Mouse (Mus musculus): Measurements from ENCODE around the gene 4930442H23Rik. TPM values are rescaled to one million over a fixed set of nuclear protein-coding genes. Genes with fewer than 3 reads are reported as not detected.

4930442H23Rik gene
- polyA plus RNA-seq, 1 experiment, result not detected

DNA sequence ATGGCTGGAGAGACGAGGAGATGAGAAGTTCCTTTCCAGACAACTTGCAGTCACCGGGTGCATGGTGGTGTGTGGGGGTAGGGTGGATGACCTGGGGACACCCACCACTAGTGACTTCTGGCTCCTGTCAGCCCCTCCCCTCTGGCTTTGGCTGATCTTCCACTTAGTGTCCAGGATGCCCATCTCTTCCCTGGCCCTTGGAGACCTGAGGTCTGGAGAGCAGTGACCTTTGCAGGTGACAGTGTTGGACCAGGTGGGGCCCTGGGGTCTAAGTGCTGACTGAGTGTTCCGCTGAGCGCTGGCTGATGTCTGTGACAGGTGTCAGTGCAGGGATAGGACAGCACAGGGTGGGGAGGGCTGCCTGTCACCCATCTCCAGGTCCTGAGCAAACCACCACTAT, 11.7 kb upstream of the 4930442H23Rik start:
- H3K4me1 ChIP-seq (ENCODE audit: control insufficient read depth, insufficient read depth, low read length), result peaks cover 5% of the 10 kb centered on the region
- WGBS, result 75% methylated on average over 4 of the region's 4 CpGs
- TF ChIP-seq POLR2A (IDR thresholded peaks at IDR 0.05; ENCODE audit: borderline replicate concordance, insufficient read depth, low read length) (no peak), CTCF (IDR thresholded peaks at IDR 0.05; ENCODE audit: borderline replicate concordance, insufficient read depth, low read depth, low read length) (no peak)
- no peak overlapping the region for H3K4me3 ChIP-seq (replicated peaks; ENCODE audit: insufficient read depth, low read depth, low read length)
- no peak for DNase-seq
- no peaks in the 10 kb centered on the region for H3K27me3 ChIP-seq (ENCODE audit: control insufficient read depth, insufficient read depth, low read length)
- H3K27ac ChIP-seq (ENCODE audit: insufficient read depth, low read length), result no peak overlapping the region

DNA sequence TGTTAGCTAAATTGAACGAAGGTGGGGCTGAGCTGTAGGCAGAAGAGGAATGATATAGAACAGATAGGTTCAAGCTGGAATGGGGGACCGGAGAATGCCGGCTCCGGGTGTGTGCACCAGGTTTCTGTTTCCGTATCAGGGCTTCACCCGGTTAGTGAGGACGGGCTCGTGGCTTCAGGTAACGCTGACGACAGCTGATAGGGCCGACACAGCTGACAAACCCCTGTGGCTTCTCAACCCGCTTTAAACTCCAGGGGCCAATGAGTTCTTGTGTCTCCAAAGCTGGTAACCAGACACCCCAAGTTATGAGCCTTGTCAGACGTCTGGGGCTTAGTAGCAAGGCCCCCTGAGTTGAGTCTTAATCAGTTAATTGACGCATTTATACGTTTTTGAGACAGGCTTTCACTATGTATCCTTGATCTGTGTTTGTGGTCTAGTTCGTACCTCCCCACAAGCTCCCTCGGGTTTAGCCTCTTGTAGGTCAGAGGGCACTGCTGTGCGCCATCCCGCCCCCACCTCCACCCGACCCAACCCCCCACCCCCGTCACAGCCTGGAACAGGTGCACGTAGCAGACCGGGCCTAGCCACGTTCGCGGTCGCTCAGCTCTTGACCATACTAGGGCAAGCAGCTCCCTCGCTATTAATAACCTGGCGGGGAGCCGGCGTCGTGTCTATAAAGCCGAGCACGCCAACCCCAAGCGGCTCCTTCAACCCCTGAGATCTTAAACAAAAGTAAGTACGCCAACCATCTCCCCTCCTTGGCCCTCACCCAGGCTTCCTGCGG, 10.5 kb upstream of the 4930442H23Rik start:
- WGBS, result 12% methylated on average over 37 of the region's 37 CpGs
- Histone ChIP-seq H3K27ac (ENCODE audit: insufficient read depth, low read length) (no peak overlapping the region), H3K4me1 (ENCODE audit: control insufficient read depth, insufficient read depth, low read length) (peaks cover 5% of the 10 kb centered on the region), H3K4me3 (replicated peaks; ENCODE audit: insufficient read depth, low read depth, low read length) (no peak overlapping the region), H3K27me3 (ENCODE audit: control insufficient read depth, insufficient read depth, low read length) (no peaks in the 10 kb centered on the region)
- TF ChIP-seq CTCF (IDR thresholded peaks at IDR 0.05; ENCODE audit: borderline replicate concordance, insufficient read depth, low read depth, low read length), result no peak
- TF ChIP-seq POLR2A (IDR thresholded peaks at IDR 0.05; ENCODE audit: borderline replicate concordance, insufficient read depth, low read length), result no peak
- peak in 1 of 2 experiments; percentile 53 for DNase-seq

- no peaks in the 10 kb centered on the region for H3K27me3 ChIP-seq (ENCODE audit: control insufficient read depth, insufficient read depth, low read length)
- TF ChIP-seq POLR2A (IDR thresholded peaks at IDR 0.05; ENCODE audit: borderline replicate concordance, insufficient read depth, low read length), result no peak
- WGBS, result 1% methylated on average over 19 of the region's 19 CpGs
- peaks cover 5% of the 10 kb centered on the region for H3K4me1 ChIP-seq (ENCODE audit: control insufficient read depth, insufficient read depth, low read length)
- peak overlapping the region; percentile 71 for H3K27ac ChIP-seq (ENCODE audit: insufficient read depth, low read length)
- H3K4me3 ChIP-seq (replicated peaks; ENCODE audit: insufficient read depth, low read depth, low read length), result peak overlapping the region; percentile 58
- DNase-seq, result peak; percentile 60 to 72
Observed at GRCm38 (mm10) chr10:81192968-81193501, 9.4 kb upstream of the 4930442H23Rik start.

DNA sequence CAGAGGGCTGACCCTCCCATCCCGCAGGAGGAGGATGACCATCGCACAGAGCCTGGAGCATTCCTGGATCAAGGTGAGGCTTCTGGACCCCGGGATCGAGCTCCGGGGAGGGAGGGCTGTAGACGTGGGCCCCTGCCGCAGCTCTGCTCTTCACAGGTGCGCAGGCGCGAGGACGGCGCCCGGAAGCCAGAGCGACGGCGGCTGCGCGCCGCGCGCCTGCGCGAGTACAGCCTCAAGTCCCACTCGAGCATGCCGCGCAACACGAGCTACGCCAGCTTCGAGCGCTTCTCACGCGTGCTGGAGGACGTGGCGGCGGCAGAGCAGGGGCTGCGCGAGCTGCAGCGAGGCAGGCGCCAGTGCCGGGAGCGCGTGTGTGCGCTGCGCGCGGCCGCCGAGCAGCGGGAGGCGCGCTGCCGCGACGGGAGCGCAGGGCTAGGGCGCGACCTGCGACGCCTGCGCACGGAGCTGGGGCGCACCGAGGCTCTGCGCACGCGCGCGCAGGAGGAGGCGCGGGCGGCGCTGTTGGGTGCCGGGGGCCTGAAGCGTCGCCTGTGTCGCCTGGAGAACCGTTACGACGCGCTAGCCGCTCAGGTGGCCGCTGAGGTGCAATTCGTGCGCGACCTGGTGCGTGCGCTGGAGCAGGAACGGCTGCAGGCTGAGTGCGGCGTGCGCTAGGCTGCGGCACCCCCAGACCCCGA, 8.8 kb upstream of the 4930442H23Rik start:
- TF ChIP-seq CTCF (IDR thresholded peaks at IDR 0.05; ENCODE audit: borderline replicate concordance, insufficient read depth, low read depth, low read length) (no peak), POLR2A (IDR thresholded peaks at IDR 0.05; ENCODE audit: borderline replicate concordance, insufficient read depth, low read length) (peak; percentile 83)
- Histone ChIP-seq H3K4me1 (ENCODE audit: control insufficient read depth, insufficient read depth, low read length) (peaks cover 5% of the 10 kb centered on the region), H3K4me3 (replicated peaks; ENCODE audit: insufficient read depth, low read depth, low read length) (peak overlapping the region; percentile 58), H3K27me3 (ENCODE audit: control insufficient read depth, insufficient read depth, low read length) (no peaks in the 10 kb centered on the region), H3K27ac (ENCODE audit: insufficient read depth, low read length) (peak overlapping the region; percentile 71)
- DNase-seq, result peak; percentile 88 to 91
- under 1% methylated on average over 93 of the region's 93 CpGs for WGBS

DNA sequence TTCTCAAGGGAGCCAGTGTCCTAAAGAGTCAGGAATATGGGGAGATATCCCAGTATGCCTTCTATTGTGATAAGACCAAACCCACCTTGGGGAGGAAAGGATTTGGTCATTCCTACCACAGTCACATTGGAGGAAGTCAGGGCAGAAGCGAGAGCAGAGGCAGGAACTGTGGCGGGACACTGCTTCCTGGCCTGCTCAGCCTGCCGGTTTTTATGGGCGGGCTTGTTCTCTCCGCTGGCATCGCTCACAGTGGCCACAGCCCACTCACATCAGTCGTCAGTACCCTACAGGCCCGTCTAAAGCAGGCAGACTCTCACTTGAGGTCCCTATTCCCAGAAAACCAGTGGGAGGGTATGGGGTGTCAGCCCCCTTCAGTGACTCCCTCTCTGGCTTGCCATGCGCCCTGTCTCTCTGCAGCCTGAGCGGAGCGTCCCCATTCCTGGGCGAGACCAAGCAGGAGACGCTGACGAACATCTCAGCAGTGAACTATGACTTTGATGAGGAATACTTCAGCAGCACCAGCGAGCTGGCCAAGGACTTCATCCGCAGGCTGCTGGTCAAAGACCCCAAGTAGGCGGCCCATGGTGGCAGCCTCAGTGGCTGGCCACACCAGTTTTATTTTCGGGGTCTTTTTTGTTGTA, 7.8 kb upstream of the 4930442H23Rik start:
- TF ChIP-seq POLR2A (IDR thresholded peaks at IDR 0.05; ENCODE audit: borderline replicate concordance, insufficient read depth, low read length), result no peak
- no peak for TF ChIP-seq CTCF (IDR thresholded peaks at IDR 0.05; ENCODE audit: borderline replicate concordance, insufficient read depth, low read depth, low read length)
- peaks cover 5% of the 10 kb centered on the region for H3K4me1 ChIP-seq (ENCODE audit: control insufficient read depth, insufficient read depth, low read length)
- 80% methylated on average over 18 of the region's 18 CpGs for WGBS
- H3K4me3 ChIP-seq (replicated peaks; ENCODE audit: insufficient read depth, low read depth, low read length), result no peak overlapping the region
- no peak overlapping the region for H3K27ac ChIP-seq (ENCODE audit: insufficient read depth, low read length)
- H3K27me3 ChIP-seq (ENCODE audit: control insufficient read depth, insufficient read depth, low read length), result no peaks in the 10 kb centered on the region
- peak in 1 of 2 experiments; percentile 45 for DNase-seq

- Histone ChIP-seq H3K4me1 (ENCODE audit: control insufficient read depth, insufficient read depth, low read length) (peaks cover 5% of the 10 kb centered on the region), H3K4me3 (replicated peaks; ENCODE audit: insufficient read depth, low read depth, low read length) (no peak overlapping the region), H3K27me3 (ENCODE audit: control insufficient read depth, insufficient read depth, low read length) (no peaks in the 10 kb centered on the region), H3K27ac (ENCODE audit: insufficient read depth, low read length) (no peak overlapping the region)
- no peak for DNase-seq
- TF ChIP-seq POLR2A (IDR thresholded peaks at IDR 0.05; ENCODE audit: borderline replicate concordance, insufficient read depth, low read length) (no peak), CTCF (IDR thresholded peaks at IDR 0.05; ENCODE audit: borderline replicate concordance, insufficient read depth, low read depth, low read length) (peak; percentile 37; the same call in 1 of the 2 replicates)
- WGBS, result 69% methylated on average over 6 of the region's 6 CpGs
Observed at GRCm38 (mm10) chr10:81190912-81191321, 7.3 kb upstream of the 4930442H23Rik start.

- peaks cover 5% of the 10 kb centered on the region for H3K4me1 ChIP-seq (ENCODE audit: control insufficient read depth, insufficient read depth, low read length)
- no peak overlapping the region for H3K27ac ChIP-seq (ENCODE audit: insufficient read depth, low read length)
- no peaks in the 10 kb centered on the region for H3K27me3 ChIP-seq (ENCODE audit: control insufficient read depth, insufficient read depth, low read length)
- peak; percentile 59; the same call in 1 of the 2 replicates for TF ChIP-seq CTCF (IDR thresholded peaks at IDR 0.05; ENCODE audit: borderline replicate concordance, insufficient read depth, low read depth, low read length)
- TF ChIP-seq POLR2A (IDR thresholded peaks at IDR 0.05; ENCODE audit: borderline replicate concordance, insufficient read depth, low read length), result no peak
- peak in 1 of 2 experiments; percentile 58 for DNase-seq
- 58% methylated on average over 31 of the region's 31 CpGs for WGBS
- H3K4me3 ChIP-seq (replicated peaks; ENCODE audit: insufficient read depth, low read depth, low read length), result no peak overlapping the region
Observed at GRCm38 (mm10) chr10:81190236-81190911, 6.7 kb upstream of the 4930442H23Rik start.

Data from cerebellum, adult 2 months (tissue).